9 mouse cellular contexts compared by ENCODE assay signal in the genomic region with DNA sequence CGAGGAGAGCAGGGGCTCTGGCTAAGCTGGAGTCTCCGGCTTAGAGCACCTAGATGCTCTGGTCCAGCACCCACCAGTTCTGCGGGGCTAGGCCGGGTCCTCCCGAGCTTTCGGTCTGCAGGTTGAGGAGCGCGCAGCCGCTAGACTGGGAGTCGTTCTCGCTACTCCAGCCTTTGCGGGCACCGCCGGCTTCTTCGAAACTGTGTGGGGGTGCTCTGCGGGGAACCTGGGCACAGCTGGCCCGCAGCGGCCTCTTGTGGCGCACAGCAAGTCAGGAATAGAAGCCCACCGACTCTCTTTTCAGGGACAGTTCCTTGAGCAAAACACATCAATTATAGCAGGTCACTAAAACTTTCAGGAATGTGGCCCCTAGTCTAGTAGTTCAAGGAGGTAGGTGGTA. TPM values are rescaled to one million over a fixed set of nuclear protein-coding genes. Genes with fewer than 3 reads are reported as not detected.
DNase-seq lines count a peak whose midpoint lies in the region; ATAC-seq and TF ChIP-seq lines count a peak whose summit lies in the region.
"Had no signal": no experiment of that assay in that cellular context is flagged by ENCODE, and none has a peak within 500 bp of the region (broad histone marks: within the 10 kb centered on the region; RNA-seq: fewer than 3 reads in every experiment).

No protein-coding gene starts in this region.

- H3K27me3 ChIP-seq in lung, embryonic 15.5 days, result peaks cover 69% of the 10 kb centered on the region
- peaks cover 90% of the 10 kb centered on the region for H3K27me3 ChIP-seq in hindbrain, embryonic 13.5 days
- H3K27me3 ChIP-seq in liver, postnatal 0 days (ENCODE audit: insufficient read depth, low read length), result peaks cover 71% of the 10 kb centered on the region

- no peak for ATAC-seq in lung, embryonic 15.5 days (ENCODE audit: borderline replicate concordance, extremely low read depth, low FRiP score, low TSS enrichment)
- ATAC-seq in hindbrain, embryonic 13.5 days (ENCODE audit: low FRiP score), result 0 out of 2 replicates have a peak, but pooled peaks have one; percentile 19
- no peak for ATAC-seq in liver, postnatal 0 days

- 0 out of 2 replicates have a peak overlapping the region, but pooled peaks have one; percentile 7 for H3K9ac ChIP-seq in lung, embryonic 15.5 days
- H3K9ac ChIP-seq in hindbrain, embryonic 13.5 days, result peak overlapping the region; percentile 35; the same call in 1 of the 2 replicates
- no peak overlapping the region for H3K9ac ChIP-seq in liver, postnatal 0 days (replicated peaks)

- H3K4me3 ChIP-seq in lung, embryonic 15.5 days, result peak overlapping the region; percentile 34
- H3K4me3 ChIP-seq in hindbrain, embryonic 13.5 days, result peak overlapping the region; percentile 34
- no peak overlapping the region for H3K4me3 ChIP-seq in liver, postnatal 0 days (ENCODE audit: low read depth, low read length)
- H3K4me3 ChIP-seq: myocyte had no signal

- H3K9me3 ChIP-seq in lung, embryonic 15.5 days, result no peaks in the 10 kb centered on the region
- no peaks in the 10 kb centered on the region for H3K9me3 ChIP-seq in hindbrain, embryonic 13.5 days
- H3K9me3 ChIP-seq in liver, postnatal 0 days (ENCODE audit: low read length), result no peaks in the 10 kb centered on the region

- peak overlapping the region; percentile 61 for H3K4me2 ChIP-seq in lung, embryonic 15.5 days
- H3K4me2 ChIP-seq in hindbrain, embryonic 13.5 days, result peak overlapping the region; percentile 61
- H3K4me2 ChIP-seq in liver, postnatal 0 days (ENCODE audit: low read depth, low read length), result peak overlapping the region; percentile 43

- under 1% methylated on average over 20 of the region's 20 CpGs for WGBS in lung, embryonic 15.5 days
- under 1% methylated on average over 20 of the region's 20 CpGs for WGBS in hindbrain, embryonic 13.5 days
- WGBS in liver, postnatal 0 days (ENCODE audit: insufficient replicate concordance), result 4% methylated on average over 20 of the region's 20 CpGs

- H3K4me1 ChIP-seq in lung, embryonic 15.5 days, result peaks cover 27% of the 10 kb centered on the region
- H3K4me1 ChIP-seq in hindbrain, embryonic 13.5 days (replicated peaks), result peaks cover 26% of the 10 kb centered on the region
- peaks cover 21% of the 10 kb centered on the region for H3K4me1 ChIP-seq in liver, postnatal 0 days (ENCODE audit: insufficient read depth)

- TF ChIP-seq CTCF in liver, postnatal 0 days (IDR thresholded peaks at IDR 0.05; ENCODE audit: low read depth), result peak; percentile 42

- no peak for DNase-seq in lung, postnatal 25 days (ENCODE audit: low spot score)
- peak; percentile 69 for DNase-seq in embryo, embryonic 10.5 days (ENCODE audit: low spot score)
- no peak for DNase-seq in liver, postnatal 0 days
- peak; percentile 67 for DNase-seq in thymus, postnatal 0 days (ENCODE audit: low spot score)
- DNase-seq in cerebellum, postnatal 36 days, result no peak
- no peak for DNase-seq in right cerebral cortex, adult 2 months (ENCODE audit: low spot score in 2 of 2)

- no peak overlapping the region for H3K27ac ChIP-seq in lung, embryonic 15.5 days
- no peak overlapping the region for H3K27ac ChIP-seq in hindbrain, embryonic 13.5 days
- no peak overlapping the region for H3K27ac ChIP-seq in liver, postnatal 0 days (ENCODE audit: low read depth)

- TF ChIP-seq EP300 in liver, postnatal 0 days (IDR thresholded peaks at IDR 0.05; ENCODE audit: low read depth), result no peak

- H3K36me3 ChIP-seq in lung, embryonic 15.5 days, result no peaks in the 10 kb centered on the region
- no peaks in the 10 kb centered on the region for H3K36me3 ChIP-seq in hindbrain, embryonic 13.5 days
- no peaks in the 10 kb centered on the region for H3K36me3 ChIP-seq in liver, postnatal 0 days (replicated peaks; ENCODE audit: insufficient read depth, low read length)

RNA-seq across cellular contexts. Expression of a gene that starts 3.5 kb away (rescaled TPM):
- polyA plus RNA-seq in lung, embryonic 15.5 days (2015; fragmentation: Nextera tagmentation; extraction: Ambion mirVana), result 3.4 and 6.0 TPM in 2 replicates
- polyA plus RNA-seq in hindbrain, embryonic 13.5 days (2015; fragmentation: Nextera tagmentation; extraction: Ambion mirVana), result 0.57 and 0.92 TPM in 2 replicates
- polyA plus RNA-seq in liver, postnatal 0 days (2015; fragmentation: Nextera tagmentation; extraction: Ambion mirVana), result 0.30 and 0.31 TPM in 2 replicates
- polyA plus RNA-seq in thymus, postnatal 0 days (2015; fragmentation: Nextera tagmentation; extraction: Ambion mirVana), result 1.9 and 2.3 TPM in 2 replicates

RNA-seq across cellular contexts. Expression of a gene that starts 4.3 kb away (rescaled TPM):
- polyA plus RNA-seq in lung, embryonic 15.5 days (2015; fragmentation: Nextera tagmentation; extraction: Ambion mirVana), result 0.17 TPM in 1 of 2 replicates, not detected in the other
- 0.04 and 0.06 TPM in 2 replicates for polyA plus RNA-seq in hindbrain, embryonic 13.5 days (2015; fragmentation: Nextera tagmentation; extraction: Ambion mirVana)
- polyA plus RNA-seq in liver, postnatal 0 days (2015; fragmentation: Nextera tagmentation; extraction: Ambion mirVana), result 0.02 TPM in 1 of 2 replicates, not detected in the other
- not detected in 2 replicates for polyA plus RNA-seq in thymus, postnatal 0 days (2015; fragmentation: Nextera tagmentation; extraction: Ambion mirVana)
- polyA plus RNA-seq: myocyte had no signal

RNA-seq across cellular contexts. Expression of a gene that starts 10.8 kb away (rescaled TPM):
- polyA plus RNA-seq in lung, embryonic 15.5 days (2015; fragmentation: Nextera tagmentation; extraction: Ambion mirVana), result 151 and 154 TPM in 2 replicates
- polyA plus RNA-seq in hindbrain, embryonic 13.5 days (2015; fragmentation: Nextera tagmentation; extraction: Ambion mirVana), result 55.4 and 61.7 TPM in 2 replicates
- polyA plus RNA-seq in liver, postnatal 0 days (2015; fragmentation: Nextera tagmentation; extraction: Ambion mirVana), result 37.0 and 38.1 TPM in 2 replicates
- polyA plus RNA-seq in thymus, postnatal 0 days (2015; fragmentation: Nextera tagmentation; extraction: Ambion mirVana), result 26.4 and 30.8 TPM in 2 replicates

RNA-seq across cellular contexts. Expression of a gene that starts 41.0 kb away (rescaled TPM):
- 62.1 and 65.0 TPM in 2 replicates for polyA plus RNA-seq in lung, embryonic 15.5 days (2015; fragmentation: Nextera tagmentation; extraction: Ambion mirVana)
- polyA plus RNA-seq in hindbrain, embryonic 13.5 days (2015; fragmentation: Nextera tagmentation; extraction: Ambion mirVana), result 10.2 and 14.5 TPM in 2 replicates
- 36.1 and 37.3 TPM in 2 replicates for polyA plus RNA-seq in liver, postnatal 0 days (2015; fragmentation: Nextera tagmentation; extraction: Ambion mirVana)
- 23.4 and 29.9 TPM in 2 replicates for polyA plus RNA-seq in thymus, postnatal 0 days (2015; fragmentation: Nextera tagmentation; extraction: Ambion mirVana)

Comparison
In these comparisons a context has a peak if more than half of its experiments do, and no peak if none do; other contexts are left out.
1. DNase-seq: peak in embryo, embryonic 10.5 days (single experiment) and thymus, postnatal 0 days (single experiment); none in lung, postnatal 25 days (single experiment), liver, postnatal 0 days (single experiment), cerebellum, postnatal 36 days (0 of 2) and right cerebral cortex, adult 2 months (0 of 2).
2. Peak in every context shown above with its lines, with median percentiles within 50 percentile points of each other: H3K4me2 ChIP-seq.